Comparison of ENCODE assay signal across 11 mouse cellular contexts in the genomic region with DNA sequence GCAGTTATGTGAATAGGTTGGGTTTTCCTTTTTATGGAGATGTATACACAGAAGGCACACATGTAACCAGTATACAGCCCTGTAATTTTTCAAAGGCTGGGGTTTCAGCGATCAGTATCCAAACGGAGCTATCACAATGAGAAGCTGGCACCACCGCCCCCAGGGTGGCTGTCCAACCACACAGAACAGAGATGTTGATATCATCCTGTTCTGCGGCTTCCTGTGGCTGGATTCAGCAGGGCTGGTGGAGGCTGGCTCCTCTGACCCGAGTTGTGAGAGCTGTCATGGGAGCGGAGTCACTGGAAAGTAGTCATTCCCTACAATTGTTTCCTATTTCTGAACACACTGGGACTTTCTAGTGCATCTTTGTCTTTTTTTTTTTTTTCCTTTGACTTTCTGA. TPM values are rescaled to one million over a fixed set of nuclear protein-coding genes. Genes with fewer than 3 reads are reported as not detected.
DNase-seq lines count a peak whose midpoint lies in the region; ATAC-seq and TF ChIP-seq lines count a peak whose summit lies in the region.
"Had no signal": no experiment of that assay in that cellular context is flagged by ENCODE, and none has a peak within 500 bp of the region (broad histone marks: within the 10 kb centered on the region; RNA-seq: fewer than 3 reads in every experiment).

No protein-coding gene starts in this region.

- H3K9me3 ChIP-seq in heart, embryonic 13.5 days: no peaks in the 10 kb centered on the region
- H3K9me3 ChIP-seq in stomach, embryonic 15.5 days: no peaks in the 10 kb centered on the region
- H3K9me3 ChIP-seq in stomach, postnatal 0 days (ENCODE audit: control insufficient read depth, low read length): no peaks in the 10 kb centered on the region

- TF ChIP-seq CTCF in heart, adult 2 months (IDR thresholded peaks at IDR 0.05): no peak
- TF ChIP-seq CTCF in stomach, postnatal 0 days (IDR thresholded peaks at IDR 0.05; ENCODE audit: low read depth): no peak

- H3K79me2 ChIP-seq in heart, adult 2 months (replicated peaks; ENCODE audit: control insufficient read depth, insufficient read depth, low read length): no peaks in the 10 kb centered on the region

- H3K4me2 ChIP-seq in heart, embryonic 13.5 days: peak overlapping the region; percentile 26
- H3K4me2 ChIP-seq in stomach, embryonic 15.5 days: peak overlapping the region; percentile 3; the same call in 1 of the 2 replicates
- H3K4me2 ChIP-seq in stomach, postnatal 0 days (replicated peaks; ENCODE audit: low read depth): no peak overlapping the region

- H3K4me1 ChIP-seq in heart, embryonic 13.5 days: no peaks in the 10 kb centered on the region; the same call in 1 of the 2 replicates
- H3K4me1 ChIP-seq in heart, adult 2 months (ENCODE audit: control insufficient read depth, insufficient read depth, low read length): no peaks in the 10 kb centered on the region
- H3K4me1 ChIP-seq in stomach, embryonic 15.5 days: no peaks in the 10 kb centered on the region
- H3K4me1 ChIP-seq in stomach, postnatal 0 days (replicated peaks; ENCODE audit: control insufficient read depth, insufficient read depth): no peaks in the 10 kb centered on the region

- H3K9ac ChIP-seq in heart, embryonic 13.5 days: no peak overlapping the region
- H3K9ac ChIP-seq in heart, adult 2 months (ENCODE audit: low read depth, low read length): no peak overlapping the region
- H3K9ac ChIP-seq in stomach, embryonic 15.5 days: no peak overlapping the region
- H3K9ac ChIP-seq in stomach, postnatal 0 days (ENCODE audit: low read length): no peak overlapping the region

- no peaks in the 10 kb centered on the region for H3K36me3 ChIP-seq in heart, embryonic 13.5 days
- H3K36me3 ChIP-seq in heart, adult 2 months (ENCODE audit: control insufficient read depth, insufficient read depth, low read length): no peaks in the 10 kb centered on the region
- no peaks in the 10 kb centered on the region for H3K36me3 ChIP-seq in stomach, embryonic 15.5 days
- no peaks in the 10 kb centered on the region for H3K36me3 ChIP-seq in stomach, postnatal 0 days (ENCODE audit: control insufficient read depth, insufficient read depth, low read length)

- WGBS in heart, embryonic 13.5 days: 23% methylated on average over 6 of the region's 6 CpGs
- 21% methylated on average over 6 of the region's 6 CpGs for WGBS in heart, adult 2 months
- WGBS in stomach, embryonic 15.5 days: 35% methylated on average over 6 of the region's 6 CpGs
- WGBS in stomach, postnatal 0 days: 23% methylated on average over 6 of the region's 6 CpGs

- no peak for DNase-seq in heart, adult 2 months
- no peak for DNase-seq in stomach, postnatal 0 days (ENCODE audit: low spot score)
- no peak for DNase-seq in left cerebral cortex, adult 11 months (ENCODE audit: low spot score)
- DNase-seq in urinary bladder, postnatal 25 days (ENCODE audit: low spot score): no peak

- TF ChIP-seq EP300 in heart, adult 2 months (IDR thresholded peaks at IDR 0.05; ENCODE audit: insufficient read depth, low read depth, low read length): no peak
- TF ChIP-seq EP300 in stomach, postnatal 0 days (optimal IDR thresholded peaks at IDR 0.05): no peak

- no peak overlapping the region for H3K4me3 ChIP-seq in heart, embryonic 13.5 days
- no peak overlapping the region for H3K4me3 ChIP-seq in heart, adult 2 months
- no peak overlapping the region for H3K4me3 ChIP-seq in stomach, embryonic 15.5 days (replicated peaks)
- H3K4me3 ChIP-seq in stomach, postnatal 0 days (ENCODE audit: low read depth, low read length): no peak overlapping the region
- H3K4me3 ChIP-seq: erythroblast, embryonic 14.5 days had no signal

- intact Hi-C loops in heart, adult 2 months (cut with DNase I): loop anchor here (1.0 to 2.0 kb wide), 2 partner anchors 90 to 158 kb away; no protein-coding TSS in a partner anchor

- TF ChIP-seq POLR2A in heart, adult 2 months (IDR thresholded peaks at IDR 0.05; ENCODE audit: insufficient read depth, low read depth, low read length): no peak

- H3K27me3 ChIP-seq in heart, embryonic 13.5 days (replicated peaks): peaks cover 59% of the 10 kb centered on the region
- no peaks in the 10 kb centered on the region; the same call in 1 of the 2 replicates for H3K27me3 ChIP-seq in heart, adult 2 months (ENCODE audit: control insufficient read depth, insufficient read depth, low read length)
- no peaks in the 10 kb centered on the region for H3K27me3 ChIP-seq in stomach, embryonic 15.5 days (replicated peaks)
- H3K27me3 ChIP-seq in stomach, postnatal 0 days (ENCODE audit: control insufficient read depth, insufficient read depth, low read length): no peaks in the 10 kb centered on the region

- no peak for ATAC-seq in heart, embryonic 13.5 days (ENCODE audit: extremely low read depth, insufficient number of reproducible peaks, low FRiP score, low TSS enrichment)
- no peak for ATAC-seq in stomach, embryonic 15.5 days (ENCODE audit: insufficient read depth, low FRiP score, low read depth)
- ATAC-seq in stomach, postnatal 0 days (ENCODE audit: low FRiP score, low TSS enrichment): no peak
- ATAC-seq in megakaryocyte progenitor cell, adult 5-6 weeks (replicated peaks; ENCODE audit: poor library complexity): peak; percentile 45; the same call in 1 of the 2 replicates

- no peak overlapping the region for H3K27ac ChIP-seq in heart, embryonic 13.5 days (replicated peaks)
- H3K27ac ChIP-seq in heart, adult 2 months: no peak overlapping the region
- no peak overlapping the region for H3K27ac ChIP-seq in stomach, embryonic 15.5 days
- no peak overlapping the region for H3K27ac ChIP-seq in stomach, postnatal 0 days (replicated peaks)

RNA-seq across cellular contexts. Expression of a gene that starts 10.8 kb away (rescaled TPM):
- polyA plus RNA-seq in heart, embryonic 13.5 days (2015; fragmentation: Nextera tagmentation; extraction: Ambion mirVana): 0.04 and 0.11 TPM in 2 replicates
- total RNA-seq in heart, adult 2 months (2021): not detected
- polyA plus RNA-seq in heart, adult 2 months (2012; rRNA removed): 0.47 TPM in 1 of 2 replicates, not detected in the other
- polyA plus RNA-seq in stomach, embryonic 15.5 days (2015; fragmentation: Nextera tagmentation; extraction: Ambion mirVana): 0.14 and 0.34 TPM in 2 replicates
- 0.05 and 0.18 TPM in 2 replicates for polyA plus RNA-seq in stomach, postnatal 0 days (2015; fragmentation: Nextera tagmentation; extraction: Ambion mirVana)
- total RNA-seq in megakaryocyte progenitor cell, adult 5-6 weeks (2015): not detected in 2 replicates
- total RNA-seq in megakaryocyte progenitor cell, adult 5-6 weeks (2017): not detected in 2 replicates
- polyA plus RNA-seq: erythroblast, embryonic 14.5 days had no signal

RNA-seq across cellular contexts. Expression of a gene that starts 38.3 kb away (rescaled TPM):
- polyA plus RNA-seq in heart, embryonic 13.5 days (2015; fragmentation: Nextera tagmentation; extraction: Ambion mirVana): not detected in 2 replicates
- not detected for total RNA-seq in heart, adult 2 months (2021)
- not detected in 2 replicates for polyA plus RNA-seq in heart, adult 2 months (2012; rRNA removed)
- polyA plus RNA-seq in stomach, embryonic 15.5 days (2015; fragmentation: Nextera tagmentation; extraction: Ambion mirVana): 0.10 TPM in 1 of 2 replicates, not detected in the other
- polyA plus RNA-seq in stomach, postnatal 0 days (2015; fragmentation: Nextera tagmentation; extraction: Ambion mirVana): 0.13 TPM in 1 of 2 replicates, not detected in the other
- not detected in 2 replicates for total RNA-seq in megakaryocyte progenitor cell, adult 5-6 weeks (2015)
- not detected in 2 replicates for total RNA-seq in megakaryocyte progenitor cell, adult 5-6 weeks (2017)
- total RNA-seq: adrenal gland, postnatal 4 days; heart, postnatal 14 days; left cerebral cortex, postnatal 25 days had no signal
- polyA plus RNA-seq: erythroblast, embryonic 14.5 days had no signal
